Mouse (Mus musculus) embryonic facial prominence, embryonic 12.5 days (tissue): ENCODE results near the gene Gm6121. TPM values are rescaled to one million over a fixed set of nuclear protein-coding genes. Genes with fewer than 3 reads are reported as not detected.
"Not testable (repeated sequence)": the region's sequence is repeated elsewhere in the genome, so short reads cannot be mapped to it uniquely, and the experiment has no call there.

ENCODE experiments used
- ATAC-seq: fragments of 200-750 bp; cut with Nextera tagmentation; 2 replicates; pipeline ENCODE4 v1.8.0; 2017; ENCODE audit not compliant: insufficient number of reproducible peaks, insufficient read depth, low FRiP score, low TSS enrichment
- H3K27ac ChIP-seq: fragments of 300-500 bp; sonication (generic); 2 replicates; pipeline ENCODE4 v1.5.1; 2016; ENCODE audit warnings: mild to moderate bottlenecking
- H3K27me3 ChIP-seq: fragments of 300-500 bp; sonication (generic); 2 replicates; pipeline ENCODE4 v1.6.1; 2016; ENCODE audit warnings: mild to moderate bottlenecking, moderate library complexity
- H3K36me3 ChIP-seq: fragments of 300-500 bp; sonication (generic); 2 replicates; pipeline ENCODE4 v1.6.1; 2016; ENCODE audit warnings: mild to moderate bottlenecking
- H3K4me1 ChIP-seq: fragments of 300-500 bp; sonication (generic); 2 replicates; pipeline ENCODE4 v1.6.1; 2016
- H3K4me2 ChIP-seq: fragments of 300-500 bp; sonication (generic); replicated peaks from 2 replicates; pipeline ENCODE4 v1.6.1; 2016; ENCODE audit warnings: mild to moderate bottlenecking, moderate library complexity
- H3K4me3 ChIP-seq: fragments of 300-500 bp; sonication (generic); 2 replicates; pipeline ENCODE4 v1.5.1; 2016; ENCODE audit warnings: mild to moderate bottlenecking
- H3K9ac ChIP-seq: fragments of 300-500 bp; sonication (generic); 2 replicates; pipeline ENCODE4 v1.6.1; 2016; ENCODE audit warnings: mild to moderate bottlenecking, moderate library complexity
- H3K9me3 ChIP-seq: fragments of 300-500 bp; sonication (generic); 2 replicates; pipeline ENCODE4 v1.6.1; 2016; ENCODE audit warnings: mild to moderate bottlenecking, moderate library complexity
- WGBS: fragments of 180-500 bp; shearing (Covaris S2); methylation state at CpG from one replicate; pipeline ENCODE4 v1.1.7; 2016; 5-methylcytosine and 5-hydroxymethylcytosine counted together
- polyA plus RNA-seq: library from polyadenylated mRNA; unstranded; fragments of >200 nt; fragmentation: Nextera tagmentation; extraction: Ambion mirVana; gene quantifications from 2 replicates; pipeline ENCODE4 v1.2.1, GENCODE M21; 2016

Gm6121 gene
- not detected in 2 replicates for polyA plus RNA-seq

GRCm38 (mm10) chrX:26935597-26935996 is at the start of gene Gm6121:
Gm6121 (minus strand) TSS chrX:26935697.
- H3K4me1 ChIP-seq: not testable (repeated sequence)
- no CpG with 5 or more reads among the region's 5 CpGs for WGBS

More at GRCm38 (mm10) chrX:26935597-26935996, at the start of gene Gm6121:
- not testable (repeated sequence) for H3K4me2 ChIP-seq, H3K9me3 ChIP-seq, H3K4me3 ChIP-seq, H3K36me3 ChIP-seq, H3K9ac ChIP-seq, H3K27me3 ChIP-seq, H3K27ac ChIP-seq, ATAC-seq

Other genes starting within 250 kb of the Gm6121 start
- gene Gm14525, start 233.1 kb downstream of the Gm6121 start, polyA plus RNA-seq: not detected in 2 replicates